Mouse (Mus musculus) forebrain, embryonic 16.5 days (tissue): ENCODE results near the gene Rundc3a. TPM values are rescaled to one million over a fixed set of nuclear protein-coding genes. Genes with fewer than 3 reads are reported as not detected.

Experiments used
- ATAC-seq: fragments of 200-750 bp; cut with Nextera tagmentation; 2 replicates; pipeline ENCODE4 v1.8.0; 2017; ENCODE audit warnings: mild to moderate bottlenecking, moderate library complexity
- H3K27ac ChIP-seq: fragments of 300-500 bp; sonication (generic); 2 replicates; pipeline ENCODE4 v1.5.1; 2014; ENCODE audit warnings: low read length, control low read depth
- H3K27me3 ChIP-seq: fragments of 300-500 bp; sonication (generic); replicated peaks from 2 replicates; pipeline ENCODE4 v1.6.1; 2014; ENCODE audit warnings: low read length; ENCODE audit not compliant: control insufficient read depth, insufficient read depth
- H3K36me3 ChIP-seq: fragments of 300-500 bp; sonication (generic); 2 replicates; pipeline ENCODE4 v1.6.1; 2014; ENCODE audit not compliant: control insufficient read depth, insufficient read depth
- H3K4me1 ChIP-seq: fragments of 300-500 bp; sonication (generic); replicated peaks from 2 replicates; pipeline ENCODE4 v1.6.1; 2014; ENCODE audit warnings: low read length; ENCODE audit not compliant: control insufficient read depth, insufficient read depth
- H3K4me2 ChIP-seq: fragments of 300-500 bp; sonication (generic); 2 replicates; pipeline ENCODE4 v1.6.1; 2014; ENCODE audit warnings: mild to moderate bottlenecking, low read length, control low read depth
- H3K4me3 ChIP-seq: fragments of 300-500 bp; sonication (generic); replicated peaks from 2 replicates; pipeline ENCODE4 v1.5.1; 2014; ENCODE audit warnings: mild to moderate bottlenecking, low read length, control low read depth
- H3K9ac ChIP-seq: fragments of 300-500 bp; sonication (generic); replicated peaks from 2 replicates; pipeline ENCODE4 v1.6.1; 2014; ENCODE audit warnings: low read depth, low read length, control low read depth
- H3K9me3 ChIP-seq: fragments of 300-500 bp; sonication (generic); 2 replicates; pipeline ENCODE4 v1.6.1; 2016; ENCODE audit warnings: low read length; ENCODE audit not compliant: control insufficient read depth
- WGBS: fragments of 180-500 bp; shearing (Covaris S2); extraction: QIAGEN DNeasy Blood & Tissue Kit; methylation state at CpG from one replicate; pipeline ENCODE4 v1.1.7; 2014; 5-methylcytosine and 5-hydroxymethylcytosine counted together
- polyA plus RNA-seq: library from polyadenylated mRNA; unstranded; fragments of >200 nt; fragmentation: Nextera tagmentation; extraction: Ambion mirVana; gene quantifications from 2 replicates; pipeline ENCODE4 v1.2.1, GENCODE M21; 2015

The Rundc3a gene
- polyA plus RNA-seq, result 129 and 156 TPM in 2 replicates

DNA sequence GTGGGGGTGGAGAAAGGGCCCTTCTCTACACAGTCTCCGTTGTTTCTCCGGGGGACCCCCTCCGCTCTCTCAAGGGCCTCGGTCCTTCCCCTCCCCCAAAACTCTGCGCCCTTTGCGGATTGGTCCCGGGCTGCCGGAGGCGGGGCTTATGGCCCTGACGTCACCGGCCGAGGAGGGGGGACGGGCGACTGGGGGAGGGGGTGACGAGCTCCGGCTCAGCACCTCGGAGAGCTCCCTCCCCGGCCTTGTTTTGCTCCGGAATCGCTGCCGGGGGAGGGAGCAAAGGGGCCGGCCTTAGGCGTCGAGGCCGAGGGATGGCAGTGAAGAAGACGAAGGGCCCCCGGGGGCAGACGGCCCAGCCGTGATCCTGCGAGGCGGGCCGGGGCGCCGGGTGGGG, at the start of gene Rundc3a:
Rundc3a (plus strand) TSS at position 166 of the 397 bp plus-strand sequence.
- peak within 1 kb of the TSS; percentile 95 for H3K9ac ChIP-seq
- H3K36me3 ChIP-seq, result no peaks in the 10 kb centered on the region
- 0% methylated on average over 27 of the region's 34 CpGs for WGBS
- H3K4me1 ChIP-seq, result peaks cover 41% of the 10 kb centered on the region
- peak within 1 kb of the TSS; percentile 92 for H3K4me3 ChIP-seq
- H3K27ac ChIP-seq, result peak within 1 kb of the TSS; percentile 97
- peak within 1 kb of the TSS; percentile 76 for H3K4me2 ChIP-seq
- peak; percentile 96 for ATAC-seq
- H3K27me3 ChIP-seq, result no peaks in the 10 kb centered on the region
- H3K9me3 ChIP-seq, result no peaks in the 10 kb centered on the region

DNA sequence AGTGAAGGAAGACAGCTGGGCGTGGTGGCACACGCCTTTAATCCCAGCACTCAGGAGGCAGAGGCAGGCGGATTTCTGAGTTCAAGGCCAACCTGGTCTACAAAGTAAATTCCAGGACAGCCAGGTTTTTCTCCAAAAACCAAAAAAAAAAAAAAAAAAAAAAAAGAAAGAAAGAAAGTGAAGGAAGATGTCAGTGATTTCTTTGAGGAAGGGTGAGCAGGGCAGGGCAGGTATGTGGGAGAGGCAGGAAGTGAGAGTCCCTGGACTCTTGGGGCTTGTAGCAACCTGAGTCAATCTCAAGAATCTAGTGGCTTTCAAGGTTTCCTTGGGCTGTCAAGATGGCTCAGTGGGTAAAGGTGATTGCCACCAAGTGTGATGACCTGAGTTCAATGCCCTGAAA, 48.7 kb upstream of the Rundc3a start:
- no peak overlapping the region for H3K4me2 ChIP-seq
- no peaks in the 10 kb centered on the region for H3K9me3 ChIP-seq
- H3K27ac ChIP-seq, result no peak overlapping the region
- H3K4me1 ChIP-seq, result no peaks in the 10 kb centered on the region
- H3K9ac ChIP-seq, result no peak overlapping the region
- H3K4me3 ChIP-seq, result no peak overlapping the region
- H3K27me3 ChIP-seq, result no peaks in the 10 kb centered on the region
- no peak for ATAC-seq
- 92% methylated on average over 3 of the region's 3 CpGs for WGBS
- no peaks in the 10 kb centered on the region for H3K36me3 ChIP-seq

DNA sequence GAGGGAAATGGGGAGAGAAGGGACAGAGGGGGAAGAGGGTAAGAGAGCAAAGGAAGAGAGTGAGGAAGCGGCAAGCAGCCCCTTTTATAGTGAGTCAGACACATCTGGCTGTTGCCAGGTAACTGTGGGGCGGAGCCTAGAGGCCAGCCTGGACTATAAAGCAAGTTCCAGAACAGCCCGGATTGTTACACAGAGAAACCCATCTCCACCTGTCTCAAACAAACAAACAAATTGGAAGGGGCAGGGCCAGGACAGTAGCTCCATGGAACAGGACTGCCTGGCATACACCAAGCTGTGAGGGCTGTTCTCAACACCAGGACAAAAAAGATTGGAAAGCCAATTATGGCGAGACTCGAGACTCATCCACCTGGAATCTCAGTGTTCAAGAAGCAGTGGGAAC, 46.3 kb upstream of the Rundc3a start:
- H3K4me1 ChIP-seq, result no peaks in the 10 kb centered on the region
- WGBS, result 63% methylated on average over 5 of the region's 5 CpGs

GRCm38 (mm10) chr11:102347683-102348082, 45.5 kb upstream of the Rundc3a start:
- H3K4me3 ChIP-seq, result no peak overlapping the region
- no peak overlapping the region for H3K4me2 ChIP-seq
- H3K27ac ChIP-seq, result no peak overlapping the region
- no peak for ATAC-seq
- no peaks in the 10 kb centered on the region for H3K9me3 ChIP-seq
- H3K9ac ChIP-seq, result no peak overlapping the region
- no peaks in the 10 kb centered on the region for H3K36me3 ChIP-seq
- no peaks in the 10 kb centered on the region for H3K27me3 ChIP-seq
- no peaks in the 10 kb centered on the region for H3K4me1 ChIP-seq
- 59% methylated on average over 5 of the region's 5 CpGs for WGBS

More for the DNA sequence above, 46.3 kb upstream of the Rundc3a start:
- no peaks in the 10 kb centered on the region for H3K9me3 ChIP-seq
- no peak for ATAC-seq
- no peak overlapping the region for H3K27ac ChIP-seq
- H3K36me3 ChIP-seq, result no peaks in the 10 kb centered on the region
- H3K9ac ChIP-seq, result no peak overlapping the region
- no peak overlapping the region for H3K4me3 ChIP-seq
- no peak overlapping the region for H3K4me2 ChIP-seq
- no peaks in the 10 kb centered on the region for H3K27me3 ChIP-seq

- ATAC-seq, result no peak
- no peaks in the 10 kb centered on the region for H3K9me3 ChIP-seq
- no peaks in the 10 kb centered on the region for H3K27me3 ChIP-seq
- no peak overlapping the region for H3K4me3 ChIP-seq
- WGBS, result 90% methylated on average over 7 of the region's 7 CpGs
- no peak overlapping the region for H3K4me2 ChIP-seq
- H3K36me3 ChIP-seq, result no peaks in the 10 kb centered on the region
- no peak overlapping the region for H3K9ac ChIP-seq
- H3K27ac ChIP-seq, result no peak overlapping the region
- H3K4me1 ChIP-seq, result no peaks in the 10 kb centered on the region
Observed at GRCm38 (mm10) chr11:102348101-102348585, 45.1 kb upstream of the Rundc3a start.

DNA sequence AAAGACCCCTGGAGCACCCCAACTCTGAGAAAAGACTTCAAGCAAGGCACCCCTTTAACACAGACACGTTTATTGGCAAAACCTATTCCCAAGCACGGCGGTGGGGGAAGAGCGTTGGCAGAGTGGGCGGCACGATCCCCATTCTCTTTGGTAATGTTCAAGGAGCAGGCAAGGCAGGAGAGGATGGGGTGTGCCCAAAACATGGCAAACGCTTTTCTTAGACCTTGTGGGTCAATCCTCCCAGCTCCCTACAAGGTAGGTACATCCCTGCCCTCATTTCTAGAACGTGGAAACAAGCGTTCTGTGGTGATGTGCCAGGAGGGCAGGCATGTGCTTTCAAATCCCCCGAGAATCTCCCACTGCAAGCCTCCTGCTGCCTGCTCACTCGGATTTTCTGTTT, 44.4 kb upstream of the Rundc3a start:
- Histone ChIP-seq H3K4me3 (no peak overlapping the region), H3K36me3 (no peaks in the 10 kb centered on the region), H3K9ac (no peak overlapping the region), H3K4me1 (no peaks in the 10 kb centered on the region), H3K27ac (no peak overlapping the region), H3K4me2 (no peak overlapping the region), H3K27me3 (no peaks in the 10 kb centered on the region), H3K9me3 (no peaks in the 10 kb centered on the region)
- WGBS, result 86% methylated on average over 11 of the region's 11 CpGs
- no peak for ATAC-seq

DNA sequence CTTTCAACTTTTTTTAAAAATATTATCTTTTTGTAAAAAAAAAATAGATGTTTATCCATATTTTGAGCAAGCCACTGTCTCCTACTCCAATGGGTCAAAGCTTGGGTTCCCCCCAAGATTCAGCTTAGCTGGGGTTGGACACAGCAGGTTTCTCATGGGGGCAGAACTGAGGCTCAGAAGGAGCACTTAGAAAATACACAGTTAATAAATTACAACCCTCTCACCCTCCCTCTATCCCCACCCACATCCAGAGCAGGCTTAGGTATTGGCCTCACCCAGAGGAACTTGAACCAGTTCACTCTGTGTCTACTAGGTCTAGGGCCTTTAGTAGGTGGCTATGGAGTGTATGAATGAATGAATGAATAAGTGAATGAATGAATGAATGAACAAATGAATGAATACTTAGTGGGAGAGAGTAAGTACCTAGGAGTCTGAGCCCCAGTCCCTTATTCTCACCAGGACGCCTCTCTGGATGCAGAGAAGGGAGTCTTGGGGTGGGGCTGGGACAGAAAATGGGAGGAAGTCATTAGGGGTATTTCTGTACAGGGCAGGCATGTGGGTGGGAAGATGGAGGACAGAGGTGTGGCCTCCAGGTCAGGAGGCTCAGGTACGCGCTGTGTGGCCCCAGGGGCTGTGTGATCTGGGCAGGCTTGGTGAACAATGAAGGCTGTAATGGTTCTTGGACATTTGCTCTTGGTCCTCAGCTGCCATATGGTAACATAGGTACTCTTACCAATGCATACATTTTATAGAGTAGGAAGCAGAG, 43.8 kb upstream of the Rundc3a start:
- Histone ChIP-seq H3K4me1 (no peaks in the 10 kb centered on the region), H3K27ac (no peak overlapping the region), H3K9ac (no peak overlapping the region), H3K4me3 (no peak overlapping the region), H3K27me3 (no peaks in the 10 kb centered on the region), H3K4me2 (no peak overlapping the region), H3K9me3 (no peaks in the 10 kb centered on the region), H3K36me3 (no peaks in the 10 kb centered on the region)
- 92% methylated on average over 3 of the region's 3 CpGs for WGBS
- no peak for ATAC-seq

- no peaks in the 10 kb centered on the region for H3K36me3 ChIP-seq
- no peaks in the 10 kb centered on the region for H3K27me3 ChIP-seq
- WGBS, result 86% methylated on average over 4 of the region's 4 CpGs
Observed at GRCm38 (mm10) chr11:102350416-102350815, 42.8 kb upstream of the Rundc3a start.

GRCm38 (mm10) chr11:102350981-102351523, 42.2 kb upstream of the Rundc3a start:
- H3K27ac ChIP-seq, result no peak overlapping the region
- no peaks in the 10 kb centered on the region for H3K9me3 ChIP-seq
- 89% methylated on average over 17 of the region's 17 CpGs for WGBS
- H3K4me3 ChIP-seq, result no peak overlapping the region
- H3K27me3 ChIP-seq, result no peaks in the 10 kb centered on the region
- no peak overlapping the region for H3K4me2 ChIP-seq
- H3K9ac ChIP-seq, result no peak overlapping the region
- no peaks in the 10 kb centered on the region for H3K4me1 ChIP-seq
- no peak for ATAC-seq
- no peaks in the 10 kb centered on the region for H3K36me3 ChIP-seq

More at GRCm38 (mm10) chr11:102350416-102350815, 42.8 kb upstream of the Rundc3a start:
- Histone ChIP-seq H3K27ac (no peak overlapping the region), H3K9me3 (no peaks in the 10 kb centered on the region), H3K9ac (no peak overlapping the region), H3K4me2 (no peak overlapping the region), H3K4me3 (no peak overlapping the region), H3K4me1 (no peaks in the 10 kb centered on the region)
- ATAC-seq, result no peak
